Mouse (Mus musculus) A20 (cell line): ENCODE measurements at regions not wholly inside any gene's neighbourhood (a gene's known extent, or its start where the extent isn't known, plus 50 kb on each side); places are given as distances from the start of the nearest gene placed in this dataset.
"Not testable (repeated sequence)": the region's sequence is repeated elsewhere in the genome, so short reads cannot be mapped to it uniquely, and the experiment has no call there.

Source experiments
- DNase-seq: peaks from one replicate; pipeline ENCODE4 v3.0.0-alpha.2; 2011; ENCODE audit warnings: low read depth, low spot score

GRCm38 (mm10) chr2:107869304-107869958 is 579.0 kb downstream of the Kcna4 start:
- no peak for DNase-seq

- DNase-seq = peak; percentile 7
Measured at GRCm38 (mm10) chr2:107879663-107880062, 589.2 kb downstream of the Kcna4 start.

GRCm38 (mm10) chr2:107886063-107886762 is 595.8 kb downstream of the Kcna4 start:
- no peak for DNase-seq

GRCm38 (mm10) chr2:107888245-107888644 is 597.8 kb downstream of the Kcna4 start:
- no peak for DNase-seq

- no peak for DNase-seq
Measured at GRCm38 (mm10) chr2:107925116-107925515, 634.7 kb downstream of the Kcna4 start.

GRCm38 (mm10) chr2:107926606-107927005 is 636.2 kb downstream of the Kcna4 start:
- DNase-seq = no peak

- no peak for DNase-seq
Measured at GRCm38 (mm10) chr2:107935336-107935735, 644.9 kb downstream of the Kcna4 start.

- no peak for DNase-seq
Measured at GRCm38 (mm10) chr2:107935775-107936174, 645.3 kb downstream of the Kcna4 start.

GRCm38 (mm10) chr2:107941374-107941773 is 650.9 kb downstream of the Kcna4 start:
- DNase-seq = no peak

GRCm38 (mm10) chr2:107945837-107946451 is 655.5 kb downstream of the Kcna4 start:
- no peak for DNase-seq

GRCm38 (mm10) chr2:107955608-107956127 is 665.2 kb downstream of the Kcna4 start:
- DNase-seq = not testable (repeated sequence)

- DNase-seq = not testable (repeated sequence)
Measured at GRCm38 (mm10) chr2:107963921-107964320, 673.5 kb downstream of the Kcna4 start.

GRCm38 (mm10) chr2:107964841-107965240 is 674.4 kb downstream of the Kcna4 start:
- DNase-seq = no peak

- DNase-seq = no peak
Measured at GRCm38 (mm10) chr2:107965336-107966306, 675.2 kb downstream of the Kcna4 start.

- DNase-seq = no peak
Measured at GRCm38 (mm10) chr2:107968526-107968925, 678.1 kb downstream of the Kcna4 start.

GRCm38 (mm10) chr2:107969526-107969925 is 679.1 kb downstream of the Kcna4 start:
- DNase-seq = no peak

- DNase-seq = no peak
Measured at GRCm38 (mm10) chr2:107973528-107973927, 683.1 kb downstream of the Kcna4 start.

GRCm38 (mm10) chr2:107994831-107995230 is 704.4 kb downstream of the Kcna4 start:
- no peak for DNase-seq

- no peak for DNase-seq
Measured at GRCm38 (mm10) chr2:108011534-108011933, 721.1 kb downstream of the Kcna4 start.

GRCm38 (mm10) chr2:108023206-108023605 is 732.8 kb downstream of the Kcna4 start:
- no peak for DNase-seq

GRCm38 (mm10) chr2:108030657-108031056 is 740.2 kb downstream of the Kcna4 start:
- DNase-seq = no peak
